Mouse (Mus musculus) 3T3-L1 (cell line): ENCODE data around the gene Hoxd12.

Experiments
- DNase-seq: peaks from one replicate; pipeline ENCODE4 v3.0.0-alpha.2; 2015; ENCODE audit warnings: low read depth, low spot score

Gene Hoxd12

DNA sequence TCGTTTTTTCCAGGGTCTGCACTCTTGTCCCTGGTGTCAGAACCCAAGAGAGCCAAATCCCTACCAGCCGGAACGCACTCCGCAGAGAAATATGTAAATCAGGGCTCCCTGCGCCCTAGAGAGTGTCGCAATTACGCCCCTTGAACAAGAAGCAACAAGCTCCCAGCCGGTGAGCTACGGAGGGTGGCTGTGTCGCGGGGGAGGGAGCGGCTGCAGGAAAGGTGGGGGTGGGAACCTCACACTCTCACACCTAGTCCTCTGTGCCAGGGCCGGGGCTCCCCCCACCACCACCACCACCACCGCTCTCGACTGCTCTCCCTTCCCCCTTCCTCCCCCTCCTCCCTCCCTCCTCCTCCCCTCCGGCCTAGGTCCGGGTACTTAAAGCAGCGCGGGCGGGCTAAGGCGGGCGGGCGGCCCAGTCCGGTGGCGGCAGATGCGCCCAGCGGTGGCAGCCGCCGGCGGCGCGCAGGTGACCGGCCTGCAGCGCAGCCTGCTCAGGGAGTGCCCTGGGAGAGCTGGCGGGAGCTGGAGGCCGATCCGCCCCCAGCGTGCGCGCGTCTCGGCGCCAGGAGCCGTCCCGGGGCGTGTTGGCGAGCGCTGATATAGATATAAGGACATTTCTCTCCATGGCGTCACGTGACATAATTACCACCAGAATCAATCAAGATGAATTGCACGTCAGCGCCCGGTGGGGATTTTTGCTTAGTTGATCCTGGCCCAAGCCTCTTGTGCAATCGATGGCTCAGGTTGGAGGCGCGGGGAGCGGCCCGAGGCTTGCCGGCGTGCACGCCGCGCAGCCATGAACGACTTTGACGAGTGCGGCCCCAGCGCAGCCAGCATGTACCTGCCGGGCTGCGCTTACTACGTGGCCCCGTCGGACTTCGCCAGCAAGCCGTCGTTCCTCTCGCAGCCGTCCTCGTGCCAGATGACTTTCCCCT lies 7.0 kb downstream of the Hoxd12 start:
- no peak for DNase-seq

DNA sequence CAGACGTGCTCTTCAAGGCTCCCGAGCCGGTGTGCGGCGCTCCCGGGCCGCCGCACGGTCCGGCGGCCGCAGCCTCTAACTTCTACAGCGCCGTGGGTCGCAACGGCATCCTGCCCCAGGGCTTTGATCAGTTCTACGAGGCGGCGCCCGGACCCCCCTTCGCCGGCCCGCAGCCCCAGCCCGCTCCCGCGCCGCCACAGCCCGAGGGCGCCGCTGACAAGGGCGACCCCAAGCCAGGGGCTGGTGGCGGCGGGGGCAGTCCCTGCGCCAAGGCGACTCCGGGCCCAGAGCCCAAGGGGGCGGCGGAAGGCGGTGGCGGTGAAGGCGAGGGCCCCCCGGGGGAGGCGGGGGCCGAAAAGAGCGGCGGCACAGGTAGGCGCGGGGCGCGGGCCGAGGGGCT lies 8.0 kb downstream of the Hoxd12 start:
- no peak for DNase-seq

DNA sequence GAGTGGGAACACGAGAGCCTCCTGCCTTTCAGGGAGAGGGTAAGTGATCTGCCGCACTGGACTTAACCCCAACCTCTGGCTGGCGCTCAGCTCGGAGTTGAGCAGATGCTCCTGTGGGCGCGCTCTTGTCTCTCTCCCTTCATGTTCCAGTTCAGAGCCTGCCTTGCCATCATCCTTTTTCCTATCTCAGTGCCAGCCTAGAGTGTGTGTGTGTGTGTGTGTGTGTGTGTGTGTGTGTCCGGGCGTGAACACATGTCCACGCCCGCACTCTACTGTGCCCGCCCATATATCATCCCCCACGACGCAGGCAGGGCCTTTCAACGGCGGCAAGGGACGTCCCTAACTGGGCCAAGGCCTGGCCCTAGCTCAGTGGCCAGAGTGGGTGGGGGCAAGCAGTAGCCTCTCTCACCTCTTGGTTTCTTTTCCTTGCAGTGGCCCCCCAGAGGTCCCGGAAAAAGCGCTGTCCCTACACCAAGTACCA lies 8.7 kb downstream of the Hoxd12 start:
- DNase-seq: no peak

DNA sequence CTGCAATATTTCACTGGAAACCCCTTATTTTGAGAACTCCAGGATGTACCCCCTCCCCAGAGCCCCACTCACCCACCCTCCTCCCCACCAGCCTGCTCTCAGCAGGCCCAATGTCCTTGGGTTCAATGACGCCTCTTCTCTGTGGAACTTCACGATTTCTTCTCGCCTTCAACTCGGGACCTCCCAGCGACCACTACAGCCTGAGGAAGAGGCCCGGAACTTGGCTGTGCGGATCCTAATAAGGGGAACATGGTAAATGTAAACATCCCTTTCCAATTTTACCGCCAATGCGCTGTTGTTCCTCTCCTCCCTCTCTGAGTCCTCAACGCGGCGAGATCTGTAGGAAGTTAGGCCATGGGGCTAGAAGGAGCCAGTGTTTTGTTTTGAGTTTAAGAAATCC lies 9.3 kb downstream of the Hoxd12 start:
- no peak for DNase-seq

DNA sequence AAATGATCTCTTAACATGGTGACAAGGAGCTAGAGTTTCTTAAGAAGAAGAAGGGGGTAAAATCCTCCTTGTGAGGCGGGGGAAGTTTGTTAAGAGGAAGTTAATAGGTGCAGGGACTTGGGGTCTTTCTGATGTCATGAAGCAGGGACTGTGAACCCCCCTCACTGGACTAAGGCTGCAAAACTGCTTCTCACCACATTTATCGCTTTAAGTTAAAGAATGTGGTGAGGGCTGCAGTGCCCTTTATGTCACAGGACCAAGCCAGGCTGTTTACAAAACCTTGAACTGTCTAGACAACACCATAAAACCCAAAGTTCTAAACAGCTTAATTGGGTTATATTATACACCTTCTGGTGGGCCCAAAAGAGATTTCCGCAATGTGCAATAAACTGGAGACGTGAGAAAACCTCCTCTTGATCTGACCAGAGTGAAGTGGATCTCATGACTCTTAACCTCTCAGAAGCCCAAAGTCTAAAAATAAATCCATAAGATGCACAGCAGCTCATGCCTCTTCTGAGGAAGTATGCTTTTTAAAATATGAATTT lies 10.3 kb downstream of the Hoxd12 start:
- DNase-seq: no peak

DNA sequence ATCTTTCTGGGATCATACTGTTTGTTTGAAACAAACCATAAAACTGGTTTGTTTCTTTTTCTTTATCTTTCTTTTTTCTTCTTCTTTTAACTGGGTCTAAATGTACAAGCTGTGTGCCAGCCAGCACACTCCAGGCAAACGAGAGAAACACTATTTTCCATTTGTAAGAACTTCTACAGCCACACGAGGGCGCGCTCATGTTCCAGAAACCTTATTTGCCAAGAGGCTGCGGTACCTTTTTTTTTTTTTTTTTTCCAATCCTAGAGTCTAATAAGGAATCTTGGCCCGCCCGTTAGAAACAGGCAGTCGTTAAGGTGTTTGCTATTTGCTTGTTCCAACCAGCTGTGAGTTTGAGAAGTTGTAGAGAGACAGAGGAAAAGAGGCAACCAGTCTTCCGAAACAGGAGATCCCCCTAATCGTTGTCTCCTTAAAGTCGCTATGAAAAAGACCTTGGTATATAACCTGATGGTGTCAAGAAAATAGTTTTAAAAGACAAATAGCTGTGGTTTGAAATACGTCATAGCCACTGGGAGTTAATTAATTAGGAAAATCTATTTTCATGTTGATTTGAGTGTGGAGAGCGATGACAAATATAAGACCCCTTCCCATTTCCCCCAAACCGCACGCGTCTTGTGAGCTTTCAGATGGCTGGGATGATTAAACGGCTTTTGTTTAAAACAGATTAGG lies 11.6 kb downstream of the Hoxd12 start:
- DNase-seq: peak; percentile 88

DNA sequence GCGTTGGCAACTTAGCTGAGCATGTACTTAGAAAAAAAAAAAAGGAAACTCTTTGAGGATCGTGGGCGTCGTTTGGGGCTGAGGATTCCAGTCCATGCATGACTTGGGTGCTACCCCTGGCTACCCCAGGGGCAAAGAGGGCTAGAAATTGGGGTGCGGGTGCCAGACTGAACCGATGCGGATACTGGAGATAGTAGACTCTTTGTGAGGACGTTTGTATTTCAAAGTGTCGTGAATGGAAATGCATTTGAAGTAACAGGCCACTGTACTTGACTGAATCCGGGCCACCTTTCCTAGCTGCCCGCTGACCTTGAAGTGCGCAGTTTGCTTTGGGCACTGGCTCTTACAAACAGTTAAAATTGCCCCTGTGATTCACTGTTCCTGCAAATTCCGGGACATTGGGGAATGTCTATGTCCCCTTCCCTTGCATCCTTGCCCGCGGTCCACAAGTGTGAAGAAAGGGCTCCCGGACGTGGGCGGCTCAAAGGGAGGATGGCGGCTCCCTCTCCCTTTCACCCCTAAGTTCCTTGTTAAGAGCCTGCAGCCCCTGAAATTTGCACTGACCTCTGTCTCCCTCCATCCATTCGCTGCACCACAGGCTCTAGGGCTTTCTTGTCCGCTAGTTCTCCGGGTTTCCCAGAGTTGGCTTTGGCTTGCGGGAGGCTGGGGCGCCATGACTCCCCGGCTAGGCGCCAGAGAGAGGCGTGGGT lies 12.3 kb downstream of the Hoxd12 start:
- DNase-seq: no peak

DNA sequence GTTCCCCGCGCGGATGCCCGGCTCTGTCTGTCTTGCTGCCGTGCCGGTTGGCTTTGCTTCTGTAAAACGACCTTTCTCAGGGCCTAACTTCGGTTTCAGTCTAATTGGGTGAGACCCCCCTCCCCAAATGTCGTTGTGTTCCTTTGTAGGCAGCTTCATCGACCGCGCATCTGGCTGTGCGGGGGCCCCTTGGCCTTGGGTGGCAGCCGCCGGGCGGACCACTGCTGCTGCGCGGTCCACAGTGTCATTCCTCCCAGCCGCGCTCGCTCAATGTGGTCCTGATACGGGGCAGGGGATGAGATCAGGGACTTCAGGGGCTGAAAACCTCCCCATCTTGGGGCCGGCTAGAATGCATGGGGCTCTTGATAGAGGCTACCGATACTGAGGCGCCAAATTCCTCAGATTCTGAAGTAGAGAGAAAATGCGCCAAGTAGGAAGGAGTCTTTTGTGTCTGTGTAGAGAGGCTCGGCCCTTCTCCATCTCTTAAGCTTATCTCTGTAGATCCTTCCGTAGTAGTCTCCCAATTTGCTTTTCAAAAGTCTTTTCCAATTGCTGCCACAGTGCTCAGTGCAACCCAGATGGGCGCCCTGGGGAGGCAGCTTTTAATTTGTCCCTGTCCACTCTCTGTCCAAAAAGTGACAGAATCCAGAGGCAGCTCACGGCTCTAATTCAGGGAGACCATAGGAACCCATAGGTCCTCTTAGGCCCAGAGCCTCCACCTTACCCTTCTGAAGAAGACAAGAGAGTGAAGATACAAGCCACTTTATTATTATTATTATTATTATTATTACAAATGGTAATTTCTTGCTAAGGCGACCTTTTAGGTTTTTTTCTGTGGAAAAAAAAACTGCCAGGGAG lies 13.1 kb downstream of the Hoxd12 start:
- no peak for DNase-seq

DNA sequence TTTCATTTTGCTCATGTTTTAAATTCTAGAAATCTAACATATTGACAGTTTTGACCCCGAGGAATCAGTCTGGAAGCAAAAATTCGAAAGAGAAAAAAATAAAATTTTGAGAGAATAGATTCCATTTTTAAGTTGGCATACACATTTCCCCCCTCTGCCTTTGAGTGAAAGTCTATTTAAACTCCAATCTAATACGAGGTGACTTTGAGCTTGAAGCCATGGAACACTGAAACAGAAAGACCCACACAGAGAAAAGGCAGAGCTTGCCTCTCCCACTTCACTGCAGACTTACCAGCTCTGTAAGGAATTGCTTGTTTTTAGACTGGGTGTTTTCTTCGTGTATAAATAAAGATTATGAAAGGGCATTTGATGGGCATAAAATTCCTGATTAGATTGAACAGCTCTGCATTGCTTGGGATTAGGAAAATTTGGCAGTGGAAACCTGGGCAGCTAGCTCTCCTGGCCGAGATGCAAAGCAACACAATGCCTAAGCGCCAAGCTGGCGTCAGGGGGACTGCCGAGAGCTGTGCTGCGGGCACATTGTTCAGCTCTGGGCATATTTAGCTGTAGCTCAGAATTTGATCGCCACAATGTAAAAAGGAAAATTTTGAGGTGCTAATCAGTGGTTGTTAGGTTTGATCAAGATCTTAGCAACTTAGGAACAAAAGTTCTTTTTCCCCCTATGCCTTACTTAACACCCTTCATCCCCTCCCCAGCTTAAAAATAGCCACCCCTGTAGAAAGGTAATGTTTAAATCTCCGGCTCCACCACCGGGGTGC lies 14.2 kb downstream of the Hoxd12 start:
- DNase-seq: no peak

DNA sequence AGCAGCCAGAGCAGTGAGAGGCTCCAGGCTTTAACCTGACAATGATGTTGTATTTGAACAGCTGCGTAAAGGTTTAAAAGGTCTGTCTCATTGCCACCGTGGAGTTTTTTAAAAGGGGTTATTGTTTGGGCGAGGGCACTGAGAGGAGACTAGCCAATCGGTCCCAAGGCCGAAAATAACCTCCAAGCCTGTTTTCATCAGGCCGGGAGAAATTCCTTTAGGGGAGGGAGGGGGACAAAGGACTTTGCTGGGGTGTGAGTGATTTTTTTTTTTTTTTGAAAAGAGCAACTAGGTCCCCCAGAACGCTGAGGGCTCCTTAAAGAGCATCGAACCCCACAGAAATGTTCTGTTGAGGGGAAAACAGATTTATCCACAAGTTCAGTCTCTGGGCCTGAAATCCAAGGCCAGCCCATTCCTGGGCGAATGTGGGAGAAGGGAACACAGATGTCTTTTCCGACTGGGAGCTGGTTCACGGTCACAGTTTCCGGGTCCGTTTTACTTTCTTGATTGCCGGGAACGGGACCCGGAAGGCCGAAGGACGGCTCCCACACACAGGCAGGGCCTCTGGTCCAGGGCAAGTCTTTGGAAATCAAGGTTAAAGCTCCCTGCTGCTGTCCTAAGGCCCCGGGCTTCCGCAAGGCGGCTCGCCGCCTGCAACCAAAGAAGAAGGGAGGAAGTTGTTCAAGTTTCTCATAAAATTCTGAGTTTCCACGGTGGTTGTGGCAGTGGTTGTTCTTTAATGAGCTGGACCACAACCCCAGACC lies 14.9 kb downstream of the Hoxd12 start:
- no peak for DNase-seq

DNA sequence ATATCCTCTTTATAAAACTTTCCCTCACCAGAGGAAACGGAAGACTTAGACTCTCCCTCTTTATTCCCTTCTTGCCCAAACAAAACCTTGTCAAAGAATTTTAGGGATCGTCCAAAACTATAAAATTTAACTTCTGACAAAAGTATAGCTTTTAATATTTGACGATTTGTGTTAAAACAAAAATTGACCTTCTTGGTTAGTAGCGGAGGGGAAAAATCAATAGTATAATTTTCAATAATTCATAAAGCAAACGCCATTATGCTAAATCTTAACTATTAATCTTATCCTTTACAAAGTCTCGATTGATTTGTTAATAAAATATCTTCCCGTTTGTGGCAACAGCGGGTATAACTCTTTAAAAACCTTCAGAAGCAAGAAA lies 15.5 kb downstream of the Hoxd12 start:
- DNase-seq: no peak

DNA sequence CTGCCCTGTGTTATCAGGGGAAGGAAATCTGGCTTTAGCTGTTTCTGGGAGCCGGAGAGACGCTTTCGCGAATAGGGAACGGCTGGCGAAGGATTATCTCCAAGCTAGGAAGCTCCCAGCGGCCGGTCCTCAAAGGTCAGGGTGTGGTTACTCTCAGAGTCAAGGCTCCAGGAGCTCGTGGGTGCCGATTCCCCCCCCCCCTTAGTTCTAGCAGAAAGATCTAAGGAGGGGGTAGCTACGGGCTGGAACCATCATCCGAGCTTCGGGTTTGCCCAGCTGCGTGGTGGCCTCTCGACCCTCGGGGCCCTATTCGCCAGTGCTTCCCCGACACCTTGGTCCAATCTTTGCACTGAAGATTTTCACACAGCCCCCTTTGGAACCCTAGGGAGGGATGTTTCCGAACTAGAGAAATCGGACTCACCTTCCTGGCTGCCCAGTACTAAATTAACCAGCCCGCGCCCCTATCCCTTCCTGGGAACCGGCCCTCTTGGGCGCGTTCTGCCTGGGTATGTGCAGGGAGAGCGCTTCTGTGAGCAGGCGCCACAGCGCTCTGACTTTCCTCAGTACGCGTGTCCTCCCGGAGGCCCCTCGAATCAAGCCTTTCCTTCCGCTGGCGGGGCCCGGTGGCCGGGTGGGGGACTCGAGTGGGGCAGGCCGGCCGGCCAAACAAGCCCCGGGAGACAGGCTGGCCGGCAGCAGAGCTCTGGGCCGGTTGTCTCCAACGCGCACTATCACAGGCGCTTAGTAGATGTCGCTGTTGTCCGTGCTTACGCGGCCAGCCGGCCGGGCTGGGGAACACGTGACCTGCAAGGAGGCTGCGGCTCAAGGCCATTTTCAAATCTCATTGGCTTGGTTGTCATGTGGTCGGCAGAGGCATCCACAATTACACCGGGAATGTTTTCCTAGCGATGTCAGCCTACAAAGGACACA lies 16.5 kb downstream of the Hoxd12 start, which contains the start of gene Hoxd10:
Gene Hoxd10, plus strand, starts transcription at position 903 of the 930 bp plus-strand sequence.
- peak; percentile 67 for DNase-seq

DNA sequence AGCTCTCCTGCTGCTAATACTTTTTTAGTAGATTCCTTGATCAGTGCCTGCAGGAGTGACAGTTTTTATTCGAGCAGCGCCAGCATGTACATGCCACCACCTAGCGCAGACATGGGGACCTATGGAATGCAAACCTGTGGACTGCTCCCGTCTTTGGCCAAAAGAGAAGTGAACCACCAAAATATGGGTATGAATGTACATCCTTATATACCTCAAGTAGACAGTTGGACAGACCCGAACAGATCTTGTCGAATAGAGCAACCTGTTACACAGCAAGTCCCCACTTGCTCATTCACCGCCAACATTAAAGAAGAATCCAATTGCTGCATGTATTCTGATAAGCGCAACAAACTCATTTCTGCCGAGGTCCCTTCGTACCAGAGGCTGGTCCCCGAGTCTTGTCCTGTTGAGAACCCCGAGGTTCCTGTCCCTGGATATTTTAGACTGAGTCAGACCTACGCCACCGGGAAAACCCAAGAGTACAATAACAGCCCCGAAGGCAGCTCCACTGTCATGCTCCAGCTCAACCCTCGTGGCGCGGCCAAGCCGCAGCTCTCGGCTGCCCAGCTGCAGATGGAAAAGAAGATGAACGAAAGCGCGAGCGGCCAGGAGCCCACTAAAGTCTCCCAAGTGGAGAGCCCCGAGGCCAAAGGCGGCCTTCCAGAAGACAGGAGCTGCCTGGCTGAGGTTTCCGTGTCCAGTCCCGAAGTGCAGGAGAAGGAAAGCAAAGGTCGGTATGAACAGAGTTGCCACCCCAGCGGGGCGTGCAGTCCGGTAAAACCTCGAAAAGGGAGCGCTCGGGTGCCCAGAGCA lies 17.4 kb downstream of the Hoxd12 start:
- DNase-seq: no peak

DNA sequence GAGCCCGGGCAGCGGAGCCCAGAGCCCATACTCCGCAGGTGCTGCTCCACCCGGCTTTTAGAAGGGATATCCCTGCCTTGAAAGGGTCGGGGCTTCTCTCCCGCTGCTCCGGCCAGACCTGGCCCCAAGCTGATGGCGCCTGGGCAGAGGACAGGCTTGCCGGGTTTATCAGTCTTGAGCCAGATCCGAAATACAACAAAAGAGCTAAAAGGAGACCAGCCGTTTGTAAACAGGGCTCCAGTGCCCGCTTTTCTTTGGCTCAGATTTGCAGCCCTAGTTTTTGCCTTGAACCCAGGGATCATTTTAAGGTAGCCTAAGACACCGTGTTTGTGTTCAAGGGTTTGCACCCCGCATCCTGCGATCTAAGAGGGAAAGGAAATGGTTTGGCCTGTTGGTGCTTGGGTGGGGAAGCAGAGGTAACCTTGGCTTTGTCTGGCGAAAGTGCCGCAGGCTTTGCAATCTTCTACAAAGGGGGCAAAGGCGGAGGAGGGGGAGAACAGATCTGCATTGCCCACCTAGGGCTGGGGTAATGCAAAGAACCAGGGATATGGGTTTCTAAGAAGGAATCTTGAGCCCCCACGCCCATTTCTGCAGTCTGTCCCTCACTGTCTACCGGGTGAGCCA lies 18.1 kb downstream of the Hoxd12 start:
- DNase-seq: no peak

DNA sequence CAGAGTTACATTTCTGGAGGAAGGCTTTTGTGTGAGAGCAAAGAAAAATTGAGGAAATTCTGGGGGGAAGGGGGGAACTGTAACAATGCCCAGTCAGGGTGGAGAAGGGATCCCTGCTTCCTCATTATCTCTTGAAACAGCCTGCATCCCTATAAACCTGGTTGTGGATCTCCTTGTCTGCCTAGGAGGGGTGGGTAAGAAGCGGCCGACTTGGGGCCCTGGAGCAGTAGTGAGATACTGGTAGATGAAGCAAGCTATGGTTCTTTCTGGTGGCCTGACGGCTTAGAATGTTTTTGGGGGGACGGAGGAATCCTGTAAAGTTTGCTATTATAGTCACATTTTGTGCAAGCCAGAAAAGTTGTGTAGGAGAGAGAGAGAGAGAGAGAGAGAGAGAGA lies 18.6 kb downstream of the Hoxd12 start:
- DNase-seq: no peak

DNA sequence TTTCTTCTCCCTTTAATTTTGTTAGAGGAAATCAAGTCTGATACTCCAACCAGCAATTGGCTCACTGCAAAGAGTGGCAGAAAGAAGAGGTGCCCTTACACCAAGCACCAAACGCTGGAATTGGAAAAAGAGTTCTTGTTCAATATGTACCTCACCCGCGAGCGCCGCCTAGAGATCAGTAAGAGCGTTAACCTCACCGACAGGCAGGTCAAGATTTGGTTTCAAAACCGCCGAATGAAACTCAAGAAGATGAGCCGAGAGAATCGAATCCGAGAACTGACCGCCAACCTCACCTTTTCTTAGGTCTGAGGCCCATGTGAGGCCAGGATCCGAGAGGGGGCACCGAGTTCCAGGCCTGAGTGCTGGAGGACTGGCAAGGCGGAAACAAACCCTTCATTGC lies 19.3 kb downstream of the Hoxd12 start:
- no peak for DNase-seq

DNA sequence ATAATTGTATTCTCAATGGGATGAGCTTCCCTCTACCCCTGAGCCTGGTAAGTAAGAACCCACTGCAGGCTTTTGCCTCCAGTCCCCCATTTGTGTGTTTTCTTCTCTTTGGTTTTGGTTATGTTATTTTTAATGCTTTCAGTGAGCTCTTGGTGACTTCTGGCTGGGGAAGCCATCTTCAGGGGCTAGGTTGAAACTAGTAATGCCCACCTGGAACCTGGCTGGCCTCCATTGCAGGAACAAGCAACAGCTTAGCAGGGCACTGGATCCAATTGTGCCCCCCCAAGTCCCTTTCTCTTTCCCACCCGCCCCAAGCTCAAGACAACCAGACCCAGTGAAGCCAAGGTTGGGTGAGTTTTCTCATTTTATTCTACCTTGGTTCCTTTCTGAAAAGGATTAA lies 20.6 kb downstream of the Hoxd12 start:
- DNase-seq: no peak
